Mouse (Mus musculus) forebrain, embryonic 16.5 days (tissue): ENCODE results near the gene Thap12. TPM values are rescaled to one million over a fixed set of nuclear protein-coding genes. Genes with fewer than 3 reads are reported as not detected.

Experiments
- ATAC-seq: fragments of 200-750 bp; cut with Nextera tagmentation; 2 replicates; pipeline ENCODE4 v1.8.0; 2017; ENCODE audit warnings: mild to moderate bottlenecking, moderate library complexity
- H3K27ac ChIP-seq: fragments of 300-500 bp; sonication (generic); 2 replicates; pipeline ENCODE4 v1.5.1; 2014; ENCODE audit warnings: low read length, control low read depth
- H3K27me3 ChIP-seq: fragments of 300-500 bp; sonication (generic); replicated peaks from 2 replicates; pipeline ENCODE4 v1.6.1; 2014; ENCODE audit warnings: low read length; ENCODE audit not compliant: control insufficient read depth, insufficient read depth
- H3K36me3 ChIP-seq: fragments of 300-500 bp; sonication (generic); 2 replicates; pipeline ENCODE4 v1.6.1; 2014; ENCODE audit not compliant: control insufficient read depth, insufficient read depth
- H3K4me1 ChIP-seq: fragments of 300-500 bp; sonication (generic); replicated peaks from 2 replicates; pipeline ENCODE4 v1.6.1; 2014; ENCODE audit warnings: low read length; ENCODE audit not compliant: control insufficient read depth, insufficient read depth
- H3K4me2 ChIP-seq: fragments of 300-500 bp; sonication (generic); 2 replicates; pipeline ENCODE4 v1.6.1; 2014; ENCODE audit warnings: mild to moderate bottlenecking, low read length, control low read depth
- H3K4me3 ChIP-seq: fragments of 300-500 bp; sonication (generic); replicated peaks from 2 replicates; pipeline ENCODE4 v1.5.1; 2014; ENCODE audit warnings: mild to moderate bottlenecking, low read length, control low read depth
- H3K9ac ChIP-seq: fragments of 300-500 bp; sonication (generic); replicated peaks from 2 replicates; pipeline ENCODE4 v1.6.1; 2014; ENCODE audit warnings: low read depth, low read length, control low read depth
- H3K9me3 ChIP-seq: fragments of 300-500 bp; sonication (generic); 2 replicates; pipeline ENCODE4 v1.6.1; 2016; ENCODE audit warnings: low read length; ENCODE audit not compliant: control insufficient read depth
- WGBS: fragments of 180-500 bp; shearing (Covaris S2); extraction: QIAGEN DNeasy Blood & Tissue Kit; methylation state at CpG from one replicate; pipeline ENCODE4 v1.1.7; 2014; 5-methylcytosine and 5-hydroxymethylcytosine counted together
- polyA plus RNA-seq: library from polyadenylated mRNA; unstranded; fragments of >200 nt; fragmentation: Nextera tagmentation; extraction: Ambion mirVana; gene quantifications from 2 replicates; pipeline ENCODE4 v1.2.1, GENCODE M21; 2015

The Thap12 gene
- polyA plus RNA-seq, 1 experiment from 2014 or later: 50.8 TPM

GRCm38 (mm10) chr7:98692761-98693546 lies 9.9 kb upstream of the Thap12 start:
- H3K9me3 ChIP-seq: no peaks in the 10 kb centered on the region
- 46% methylated on average over 24 of the region's 24 CpGs for WGBS
- H3K27me3 ChIP-seq: no peaks in the 10 kb centered on the region
- 0 out of 2 replicates have a peak, but pooled peaks cover 3% of the 10 kb centered on the region for H3K4me1 ChIP-seq
- H3K4me2 ChIP-seq: no peak overlapping the region
- H3K27ac ChIP-seq: no peak overlapping the region
- H3K9ac ChIP-seq: no peak overlapping the region
- ATAC-seq: no peak
- H3K36me3 ChIP-seq: no peaks in the 10 kb centered on the region
- no peak overlapping the region for H3K4me3 ChIP-seq

- Histone ChIP-seq H3K36me3 (no peaks in the 10 kb centered on the region), H3K27ac (no peak overlapping the region), H3K27me3 (no peaks in the 10 kb centered on the region), H3K9ac (no peak overlapping the region), H3K4me3 (no peak overlapping the region), H3K4me1 (0 out of 2 replicates have a peak, but pooled peaks cover 3% of the 10 kb centered on the region), H3K4me2 (no peak overlapping the region), H3K9me3 (no peaks in the 10 kb centered on the region)
- no peak for ATAC-seq
- WGBS: 80% methylated on average over 5 of the region's 5 CpGs
Observed at GRCm38 (mm10) chr7:98694046-98694445, 8.9 kb upstream of the Thap12 start.

DNA sequence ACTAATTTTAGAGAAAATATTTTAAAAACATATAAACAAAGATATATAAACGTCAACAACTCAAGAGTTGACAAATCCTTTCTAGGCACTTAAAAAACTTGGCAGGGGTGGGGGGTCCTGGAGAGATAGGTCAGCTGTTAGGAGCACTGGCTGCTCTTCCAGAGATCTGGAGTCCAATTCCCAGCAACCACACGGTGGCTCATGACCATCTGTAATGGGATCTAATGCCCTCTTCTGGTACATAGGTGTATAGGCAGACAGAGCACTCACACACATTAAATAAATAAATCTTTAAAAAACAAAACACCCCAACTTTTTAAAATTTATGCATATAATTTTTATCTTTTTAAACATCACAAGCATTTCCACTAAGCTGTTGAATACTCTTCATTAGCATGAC lies 5.4 kb upstream of the Thap12 start:
- no peak overlapping the region for H3K9ac ChIP-seq
- no peak for ATAC-seq
- no peaks in the 10 kb centered on the region for H3K27me3 ChIP-seq
- H3K27ac ChIP-seq: no peak overlapping the region
- H3K4me3 ChIP-seq: no peak overlapping the region
- H3K36me3 ChIP-seq: no peaks in the 10 kb centered on the region
- H3K9me3 ChIP-seq: no peaks in the 10 kb centered on the region
- WGBS: 11% methylated on average over 2 of the region's 2 CpGs
- H3K4me2 ChIP-seq: no peak overlapping the region
- H3K4me1 ChIP-seq: peaks cover 10% of the 10 kb centered on the region

DNA sequence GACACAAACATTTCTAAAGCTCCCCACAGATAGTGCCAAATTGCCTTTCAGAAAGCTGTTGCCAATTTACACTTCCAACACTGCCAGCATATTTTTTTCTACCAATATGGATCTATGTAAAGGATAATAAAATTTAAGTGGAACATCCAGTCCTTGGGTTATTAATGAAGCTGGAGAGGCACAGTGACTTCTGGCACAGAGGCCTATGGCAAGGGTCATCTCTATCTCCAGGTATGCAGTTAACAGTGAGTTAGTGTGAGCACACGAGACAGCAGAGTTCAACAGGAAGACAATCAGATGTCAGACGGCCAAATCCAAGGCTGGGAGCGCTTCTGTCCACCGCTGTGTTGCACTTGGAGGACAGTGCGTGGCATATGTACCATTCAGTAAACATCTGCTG lies 4.9 kb upstream of the Thap12 start:
- H3K4me1 ChIP-seq: peaks cover 9% of the 10 kb centered on the region
- H3K9me3 ChIP-seq: no peaks in the 10 kb centered on the region
- H3K27ac ChIP-seq: no peak overlapping the region
- ATAC-seq: no peak
- H3K9ac ChIP-seq: no peak overlapping the region
- H3K4me2 ChIP-seq: no peak overlapping the region
- no peaks in the 10 kb centered on the region for H3K27me3 ChIP-seq
- H3K36me3 ChIP-seq: no peaks in the 10 kb centered on the region
- no peak overlapping the region for H3K4me3 ChIP-seq
- WGBS: 66% methylated on average over 5 of the region's 5 CpGs

DNA sequence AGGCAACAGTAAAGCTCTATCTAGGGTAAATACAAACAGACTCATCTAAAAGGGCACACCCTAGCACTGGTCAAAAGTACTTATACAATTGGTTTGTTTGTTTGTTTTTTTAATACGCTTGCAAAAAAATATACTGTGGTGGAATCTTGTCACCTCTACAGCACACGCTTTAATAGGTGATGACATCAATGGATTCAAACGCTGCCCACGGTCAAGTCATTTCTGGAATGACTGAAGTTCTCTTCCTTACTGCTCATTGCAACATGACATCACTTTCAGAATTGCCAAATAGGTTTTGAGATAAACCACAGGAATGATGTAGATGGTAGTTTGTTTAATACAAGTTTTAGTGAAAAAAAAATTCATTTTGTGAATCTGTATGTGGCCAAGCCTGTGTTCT lies 4.3 kb upstream of the Thap12 start:
- ATAC-seq: no peak
- WGBS: 94% methylated on average over 4 of the region's 4 CpGs

DNA sequence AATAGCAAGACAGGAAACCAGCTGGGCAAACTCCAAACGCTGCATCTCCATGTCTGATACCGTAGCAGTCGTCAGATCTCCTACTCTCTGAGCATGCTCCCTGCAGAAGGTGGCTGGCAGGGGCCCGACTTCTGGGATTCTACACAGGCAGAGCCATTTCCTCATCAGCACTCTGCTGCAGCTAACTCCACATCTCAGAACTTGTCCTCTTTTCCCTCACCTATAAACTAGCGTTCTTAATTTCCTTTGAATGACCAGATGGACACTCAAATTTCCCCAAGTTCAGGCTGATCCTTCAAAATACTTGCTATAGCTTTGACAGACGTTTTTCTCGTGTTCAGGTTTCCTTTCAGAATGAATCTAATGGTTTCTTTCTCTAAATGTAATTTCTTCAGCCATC lies 1.1 kb upstream of the Thap12 start:
- H3K4me1 ChIP-seq: peaks cover 27% of the 10 kb centered on the region
- 50% methylated on average over 7 of the region's 7 CpGs for WGBS
- ATAC-seq: no peak
- no peaks in the 10 kb centered on the region for H3K27me3 ChIP-seq
- no peaks in the 10 kb centered on the region for H3K36me3 ChIP-seq
- no peak overlapping the region for H3K27ac ChIP-seq
- H3K9ac ChIP-seq: peak overlapping the region; percentile 74
- H3K4me3 ChIP-seq: peak overlapping the region; percentile 90
- H3K9me3 ChIP-seq: no peaks in the 10 kb centered on the region
- peak overlapping the region; percentile 72 for H3K4me2 ChIP-seq

More for the DNA sequence above, 4.3 kb upstream of the Thap12 start:
- no peak overlapping the region for H3K4me2 ChIP-seq
- H3K9ac ChIP-seq: no peak overlapping the region
- H3K36me3 ChIP-seq: no peaks in the 10 kb centered on the region
- no peak overlapping the region for H3K4me3 ChIP-seq
- no peaks in the 10 kb centered on the region for H3K9me3 ChIP-seq
- no peaks in the 10 kb centered on the region for H3K27me3 ChIP-seq
- peaks cover 8% of the 10 kb centered on the region for H3K4me1 ChIP-seq
- H3K27ac ChIP-seq: no peak overlapping the region

DNA sequence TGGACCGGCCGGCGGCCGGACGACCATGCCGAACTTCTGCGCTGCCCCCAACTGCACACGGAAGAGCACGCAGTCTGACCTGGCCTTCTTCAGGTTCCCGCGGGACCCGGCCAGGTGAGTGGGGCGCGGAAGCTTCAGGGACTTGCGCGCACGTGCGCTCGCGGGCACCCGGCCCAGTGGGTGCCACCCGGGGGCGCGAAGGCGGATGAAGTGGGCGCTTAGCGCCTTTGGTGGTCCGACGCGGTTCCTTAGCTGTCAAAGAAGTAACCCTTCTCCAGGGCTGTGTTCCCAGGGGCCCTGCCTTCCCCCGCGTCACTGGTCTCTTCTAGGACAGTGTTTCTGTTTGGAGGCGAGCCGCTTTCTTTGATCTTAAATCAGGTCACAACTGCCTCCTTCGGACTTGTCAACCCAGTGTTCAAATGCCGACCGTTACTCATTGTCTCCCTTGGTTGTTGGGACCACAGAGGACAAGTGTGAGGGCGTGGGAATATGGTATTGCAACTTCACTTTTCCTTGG lies 520 bp downstream of the Thap12 start:
- Histone ChIP-seq H3K27me3 (no peaks in the 10 kb centered on the region), H3K9ac (peak overlapping the region; percentile 95), H3K9me3 (no peaks in the 10 kb centered on the region), H3K4me2 (peak overlapping the region; percentile 69), H3K36me3 (no peaks in the 10 kb centered on the region), H3K27ac (peak overlapping the region; percentile 71), H3K4me3 (peak overlapping the region; percentile 90), H3K4me1 (peaks cover 27% of the 10 kb centered on the region)
- peak; percentile 21 for ATAC-seq
- WGBS: 0% methylated on average over 38 of the region's 38 CpGs

DNA sequence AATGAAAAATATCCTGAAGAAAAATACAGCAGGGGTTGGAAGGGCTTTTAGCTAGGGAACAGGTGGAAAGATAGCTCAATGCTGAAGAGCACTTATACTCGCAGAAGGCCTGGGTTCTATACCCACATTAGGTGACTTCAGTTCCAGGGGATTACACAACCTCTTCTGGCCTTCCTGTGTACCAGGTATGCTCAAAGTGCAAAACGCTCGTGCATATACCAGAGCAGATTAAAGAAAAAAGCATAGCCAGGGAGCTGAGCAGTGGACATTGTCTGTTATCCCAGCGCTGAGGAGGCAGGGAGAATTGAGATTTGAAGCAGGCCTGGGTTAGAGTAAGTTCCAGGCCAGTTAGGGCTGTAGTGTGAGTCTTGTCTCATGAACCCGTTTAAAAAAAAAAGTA lies 1.4 kb downstream of the Thap12 start:
- H3K9me3 ChIP-seq: no peaks in the 10 kb centered on the region
- 58% methylated on average over 5 of the region's 5 CpGs for WGBS
- H3K27ac ChIP-seq: no peak overlapping the region
- 0 out of 2 replicates have a peak overlapping the region, but pooled peaks have one; percentile 22 for H3K9ac ChIP-seq
- no peak for ATAC-seq
- H3K27me3 ChIP-seq: no peaks in the 10 kb centered on the region
- H3K4me2 ChIP-seq: peak overlapping the region; percentile 69
- peaks cover 27% of the 10 kb centered on the region for H3K4me1 ChIP-seq
- H3K36me3 ChIP-seq: no peaks in the 10 kb centered on the region
- H3K4me3 ChIP-seq: peak overlapping the region; percentile 90

DNA sequence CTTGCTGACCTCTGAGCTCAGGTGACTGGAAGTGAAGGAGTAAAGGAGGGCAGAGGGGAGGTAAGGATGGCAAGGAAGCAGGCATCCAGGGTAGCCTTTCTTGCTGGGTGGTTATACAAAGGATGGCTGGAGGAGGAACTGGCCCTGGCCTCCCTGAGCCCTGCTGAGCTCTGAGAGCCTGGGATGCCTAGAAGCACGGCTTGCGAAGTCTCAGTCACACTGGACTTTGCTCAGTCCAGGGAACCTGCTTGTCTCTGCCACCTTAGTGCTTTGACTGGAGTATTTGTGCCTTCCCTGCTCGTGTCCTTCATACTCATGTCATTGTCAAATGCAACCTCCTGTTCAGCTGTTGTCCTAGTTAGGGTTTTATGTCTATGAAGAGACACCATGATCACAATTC lies 10.8 kb downstream of the Thap12 start:
- ATAC-seq: no peak
- Histone ChIP-seq H3K27me3 (no peaks in the 10 kb centered on the region), H3K4me1 (no peaks in the 10 kb centered on the region), H3K9ac (no peak overlapping the region), H3K4me3 (no peak overlapping the region), H3K4me2 (no peak overlapping the region), H3K36me3 (peaks cover 25% of the 10 kb centered on the region), H3K27ac (no peak overlapping the region), H3K9me3 (no peaks in the 10 kb centered on the region)
- 93% methylated on average over 3 of the region's 3 CpGs for WGBS
